In the genomic region with DNA sequence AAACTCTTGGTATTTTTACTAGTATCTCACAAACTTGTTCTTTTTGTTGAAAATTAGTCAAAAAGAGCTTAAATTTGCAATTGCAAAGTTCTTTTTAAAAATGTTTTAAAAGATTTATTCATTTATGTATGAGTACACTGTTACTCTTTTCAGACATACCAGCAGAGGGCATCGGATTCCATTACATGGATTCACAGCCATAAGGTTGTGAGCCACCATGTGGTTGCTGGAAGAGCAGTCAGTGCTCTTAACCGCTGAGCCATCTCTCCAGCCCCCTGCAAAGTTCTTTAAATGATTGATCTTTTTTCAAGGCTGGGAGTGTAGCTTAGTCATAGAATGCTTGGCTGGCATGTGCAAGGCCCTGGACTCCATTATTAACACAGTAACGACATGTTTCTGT, we compare ENCODE assay signal across 9 mouse cellular contexts. TPM values are rescaled to one million over a fixed set of nuclear protein-coding genes. Genes with fewer than 3 reads are reported as not detected.
DNase-seq lines count a peak whose midpoint lies in the region; ATAC-seq and TF ChIP-seq lines count a peak whose summit lies in the region.
"Had no signal": no experiment of that assay in that cellular context is flagged by ENCODE, and none has a peak within 500 bp of the region (broad histone marks: within the 10 kb centered on the region; RNA-seq: fewer than 3 reads in every experiment).

No protein-coding gene starts in this region.

- intact Hi-C loops in heart, postnatal 14 days (cut with DNase I), result loop anchor here (10.0 kb wide), 1 partner anchor 336 kb away; a partner anchor contains a TSS

- no peak overlapping the region for H3K4me2 ChIP-seq in hindbrain, embryonic 11.5 days (replicated peaks; ENCODE audit: low read depth, low read length)
- H3K4me2 ChIP-seq in midbrain, postnatal 0 days (ENCODE audit: low read depth, low read length, poor library complexity, severe bottlenecking), result no peak overlapping the region
- H3K4me2 ChIP-seq: liver, embryonic 15.5 days had no signal

- 66% methylated on average over 3 of the region's 3 CpGs for WGBS in hindbrain, embryonic 11.5 days
- WGBS in hindbrain, embryonic 10.5 days, result 71% methylated on average over 3 of the region's 3 CpGs
- WGBS in midbrain, postnatal 0 days, result 40% methylated on average over 3 of the region's 3 CpGs

- ATAC-seq in hindbrain, embryonic 11.5 days (ENCODE audit: low FRiP score), result no peak
- peak; percentile 37 for ATAC-seq in CD4-positive, CD25-positive, alpha-beta regulatory T cell, adult 4 months
- ATAC-seq in midbrain, postnatal 0 days (ENCODE audit: low FRiP score), result peak; percentile 71; the same call in 1 of the 2 replicates

- peak; percentile 92 for TF ChIP-seq CTCF in midbrain, postnatal 0 days (IDR thresholded peaks at IDR 0.05)

- H3K9me3 ChIP-seq in hindbrain, embryonic 11.5 days (ENCODE audit: control insufficient read depth, low read length), result no peaks in the 10 kb centered on the region
- H3K9me3 ChIP-seq in hindbrain, embryonic 10.5 days, result no peaks in the 10 kb centered on the region
- H3K9me3 ChIP-seq in midbrain, postnatal 0 days (ENCODE audit: low read length), result no peaks in the 10 kb centered on the region
- H3K9me3 ChIP-seq: liver, embryonic 15.5 days had no signal

- H3K27me3 ChIP-seq in hindbrain, embryonic 11.5 days (ENCODE audit: control insufficient read depth, insufficient read depth, low read length), result no peaks in the 10 kb centered on the region
- H3K27me3 ChIP-seq in hindbrain, embryonic 10.5 days (ENCODE audit: insufficient read depth, poor library complexity, severe bottlenecking), result no peaks in the 10 kb centered on the region
- no peaks in the 10 kb centered on the region for H3K27me3 ChIP-seq in midbrain, postnatal 0 days (ENCODE audit: insufficient read depth, low read length)
- H3K27me3 ChIP-seq: liver, embryonic 15.5 days had no signal

- H3K4me1 ChIP-seq in hindbrain, embryonic 11.5 days (replicated peaks; ENCODE audit: control insufficient read depth, insufficient read depth, low read length), result no peaks in the 10 kb centered on the region; the same call in 1 of the 2 replicates
- H3K4me1 ChIP-seq in hindbrain, embryonic 10.5 days (replicated peaks), result peaks cover 4% of the 10 kb centered on the region; the same call in 1 of the 2 replicates
- H3K4me1 ChIP-seq in midbrain, postnatal 0 days (ENCODE audit: insufficient read depth, low read length), result 0 out of 2 replicates have a peak, but pooled peaks cover 3% of the 10 kb centered on the region
- H3K4me1 ChIP-seq: liver, embryonic 15.5 days had no signal

- peak; percentile 49 for DNase-seq in hindbrain, embryonic 11.5 days (ENCODE audit: low spot score)
- DNase-seq in hindbrain, embryonic 10.5 days (ENCODE audit: low spot score), result no peak
- peak; percentile 66 to 77 for DNase-seq in cerebellum, postnatal 10 days
- DNase-seq in kidney, adult 9 months, result peak; percentile 59
- DNase-seq in midbrain, postnatal 0 days (ENCODE audit: low spot score), result peak; percentile 84
- DNase-seq in spleen, postnatal 10 days (ENCODE audit: low spot score in 2 of 2), result no peak
- no peak for DNase-seq in heart, postnatal 14 days

- H3K9ac ChIP-seq in hindbrain, embryonic 11.5 days (ENCODE audit: low read depth, low read length), result no peak overlapping the region
- H3K9ac ChIP-seq in midbrain, postnatal 0 days (replicated peaks; ENCODE audit: low read length, poor library complexity, severe bottlenecking), result no peak overlapping the region
- H3K9ac ChIP-seq: liver, embryonic 15.5 days had no signal

- peaks cover 13% of the 10 kb centered on the region for H3K36me3 ChIP-seq in hindbrain, embryonic 11.5 days (ENCODE audit: control insufficient read depth, insufficient read depth, low read length)
- H3K36me3 ChIP-seq in hindbrain, embryonic 10.5 days, result peaks cover 98% of the 10 kb centered on the region
- peaks cover 52% of the 10 kb centered on the region for H3K36me3 ChIP-seq in midbrain, postnatal 0 days (ENCODE audit: insufficient read depth, low read length)

- no peak overlapping the region for H3K4me3 ChIP-seq in hindbrain, embryonic 11.5 days (ENCODE audit: low read depth, low read length)
- H3K4me3 ChIP-seq in hindbrain, embryonic 10.5 days, result no peak overlapping the region
- H3K4me3 ChIP-seq in midbrain, postnatal 0 days (ENCODE audit: low read depth, low read length), result no peak overlapping the region
- H3K4me3 ChIP-seq: liver, embryonic 15.5 days had no signal

- H3K27ac ChIP-seq in hindbrain, embryonic 11.5 days (ENCODE audit: low read depth, low read length), result no peak overlapping the region
- H3K27ac ChIP-seq in hindbrain, embryonic 10.5 days, result no peak overlapping the region
- H3K27ac ChIP-seq in midbrain, postnatal 0 days (ENCODE audit: low read depth, low read length), result no peak overlapping the region
- H3K27ac ChIP-seq: liver, embryonic 15.5 days had no signal

RNA-seq across cellular contexts. Expression of a gene that starts 8.5 kb away (rescaled TPM):
- 43.9 and 48.5 TPM in 2 replicates for polyA plus RNA-seq in hindbrain, embryonic 11.5 days (2014; fragmentation: Nextera tagmentation; extraction: Ambion mirVana)
- 41.1 and 48.7 TPM in 2 replicates for polyA plus RNA-seq in hindbrain, embryonic 10.5 days (2016; fragmentation: Nextera tagmentation; extraction: Ambion mirVana)
- 1 to 10 TPM; 3.7 to 3.9 TPM for polyA plus RNA-seq in CD4-positive, CD25-positive, alpha-beta regulatory T cell, adult 4 months (2017; shearing (Covaris generic))
- 14.5 and 21.8 TPM in 2 replicates for total RNA-seq in midbrain, postnatal 0 days (2014; rRNA removed)
- polyA plus RNA-seq in midbrain, postnatal 0 days (2015; fragmentation: Nextera tagmentation; extraction: Ambion mirVana), result 28.0 and 28.1 TPM in 2 replicates
- 10 to 100 TPM; 17.4 to 18.7 TPM for total RNA-seq in heart, postnatal 14 days (2021)

RNA-seq across cellular contexts. Expression of a gene that starts 9.0 kb away (rescaled TPM):
- polyA plus RNA-seq in hindbrain, embryonic 11.5 days (2014; fragmentation: Nextera tagmentation; extraction: Ambion mirVana), result 124 and 138 TPM in 2 replicates
- polyA plus RNA-seq in hindbrain, embryonic 10.5 days (2016; fragmentation: Nextera tagmentation; extraction: Ambion mirVana), result 103 and 134 TPM in 2 replicates
- polyA plus RNA-seq in CD4-positive, CD25-positive, alpha-beta regulatory T cell, adult 4 months (2017; shearing (Covaris generic)), result 10 to 100 TPM; 76.1 to 76.2 TPM
- 166 and 173 TPM in 2 replicates for total RNA-seq in midbrain, postnatal 0 days (2014; rRNA removed)
- 175 and 182 TPM in 2 replicates for polyA plus RNA-seq in midbrain, postnatal 0 days (2015; fragmentation: Nextera tagmentation; extraction: Ambion mirVana)
- 10 to 100 TPM; 38.7 to 42.4 TPM for total RNA-seq in heart, postnatal 14 days (2021)

RNA-seq across cellular contexts. Expression of a gene that starts 51.6 kb away (rescaled TPM):
- 0.29 and 0.62 TPM in 2 replicates for polyA plus RNA-seq in hindbrain, embryonic 11.5 days (2014; fragmentation: Nextera tagmentation; extraction: Ambion mirVana)
- polyA plus RNA-seq in hindbrain, embryonic 10.5 days (2016; fragmentation: Nextera tagmentation; extraction: Ambion mirVana), result 0.35 and 0.37 TPM in 2 replicates
- not detected for polyA plus RNA-seq in CD4-positive, CD25-positive, alpha-beta regulatory T cell, adult 4 months (2017; shearing (Covaris generic))
- total RNA-seq in midbrain, postnatal 0 days (2014; rRNA removed), result 0.16 and 0.33 TPM in 2 replicates
- polyA plus RNA-seq in midbrain, postnatal 0 days (2015; fragmentation: Nextera tagmentation; extraction: Ambion mirVana), result 0.49 and 0.94 TPM in 2 replicates
- total RNA-seq in heart, postnatal 14 days (2021), result 10 to 100 TPM in 1 of 2 experiments, 1 to 10 TPM in 1; 9.1 to 11.9 TPM

RNA-seq across cellular contexts. Expression of a gene that starts 55.4 kb away (rescaled TPM):
- not detected in 2 replicates for polyA plus RNA-seq in hindbrain, embryonic 11.5 days (2014; fragmentation: Nextera tagmentation; extraction: Ambion mirVana)
- polyA plus RNA-seq in hindbrain, embryonic 10.5 days (2016; fragmentation: Nextera tagmentation; extraction: Ambion mirVana), result not detected in 2 replicates
- not detected for polyA plus RNA-seq in CD4-positive, CD25-positive, alpha-beta regulatory T cell, adult 4 months (2017; shearing (Covaris generic))
- total RNA-seq in midbrain, postnatal 0 days (2014; rRNA removed), result not detected in 2 replicates
- polyA plus RNA-seq in midbrain, postnatal 0 days (2015; fragmentation: Nextera tagmentation; extraction: Ambion mirVana), result 0.79 and 1.2 TPM in 2 replicates
- total RNA-seq in heart, postnatal 14 days (2021), result not detected
- polyA plus RNA-seq: liver, embryonic 15.5 days had no signal

RNA-seq across cellular contexts. Expression of a gene that starts 57.7 kb away (rescaled TPM):
- polyA plus RNA-seq in hindbrain, embryonic 11.5 days (2014; fragmentation: Nextera tagmentation; extraction: Ambion mirVana), result 166 and 168 TPM in 2 replicates
- 168 and 176 TPM in 2 replicates for polyA plus RNA-seq in hindbrain, embryonic 10.5 days (2016; fragmentation: Nextera tagmentation; extraction: Ambion mirVana)
- polyA plus RNA-seq in CD4-positive, CD25-positive, alpha-beta regulatory T cell, adult 4 months (2017; shearing (Covaris generic)), result under 1 TPM; 0.75 to 0.82 TPM
- total RNA-seq in midbrain, postnatal 0 days (2014; rRNA removed), result 69.6 and 71.7 TPM in 2 replicates
- polyA plus RNA-seq in midbrain, postnatal 0 days (2015; fragmentation: Nextera tagmentation; extraction: Ambion mirVana), result 52.6 and 58.3 TPM in 2 replicates
- total RNA-seq in heart, postnatal 14 days (2021), result 10 to 100 TPM; 82.1 to 85.3 TPM

Comparison
In these comparisons a context has a peak if more than half of its experiments do, and no peak if none do; other contexts are left out.
1. DNase-seq: peak in hindbrain, embryonic 11.5 days (single experiment), cerebellum, postnatal 10 days (2 of 2), kidney, adult 9 months (single experiment) and midbrain, postnatal 0 days (single experiment); none in hindbrain, embryonic 10.5 days (single experiment), spleen, postnatal 10 days (0 of 2) and heart, postnatal 14 days (0 of 2).